Mouse (Mus musculus): ENCODE data around the gene Slc10a4. TPM values are rescaled to one million over a fixed set of nuclear protein-coding genes. Genes with fewer than 3 reads are reported as not detected.
"Not testable (repeated sequence)": the region's sequence is repeated elsewhere in the genome, so short reads cannot be mapped to it uniquely, and the experiment has no call there.

Slc10a4 gene
- polyA plus RNA-seq, 1 experiment: not detected

- H3K27ac ChIP-seq (replicated peaks; ENCODE audit: low read depth, low read length); H3K4me3 ChIP-seq (ENCODE audit: insufficient read depth, low read depth, low read length): not testable (repeated sequence)
These were observed 8.1 kb upstream of the Slc10a4 start for GRCm38 (mm10) chr5:72998546-72998945.

GRCm38 (mm10) chr5:73004046-73004445 is 2.6 kb upstream of the Slc10a4 start:
- Histone ChIP-seq H3K27ac (replicated peaks; ENCODE audit: low read depth, low read length) (no peak overlapping the region), H3K4me3 (ENCODE audit: insufficient read depth, low read depth, low read length) (no peak overlapping the region), H3K4me1 (ENCODE audit: control insufficient read depth, insufficient read depth, insufficient read length, low read length) (peaks cover 4% of the 10 kb centered on the region)

More at GRCm38 (mm10) chr5:72998546-72998945, 8.1 kb upstream of the Slc10a4 start:
- not testable (repeated sequence) for H3K4me1 ChIP-seq (ENCODE audit: control insufficient read depth, insufficient read depth, insufficient read length, low read length)

- Histone ChIP-seq H3K4me3 (ENCODE audit: insufficient read depth, low read depth, low read length) (no peak overlapping the region), H3K27ac (replicated peaks; ENCODE audit: low read depth, low read length) (no peak overlapping the region), H3K4me1 (ENCODE audit: control insufficient read depth, insufficient read depth, insufficient read length, low read length) (peaks cover 4% of the 10 kb centered on the region)
These were observed 888 bp downstream of the Slc10a4 start for GRCm38 (mm10) chr5:73007582-73007959.

- not testable (repeated sequence) for H3K4me1 ChIP-seq (ENCODE audit: control insufficient read depth, insufficient read depth, insufficient read length, low read length); H3K4me3 ChIP-seq (ENCODE audit: insufficient read depth, low read depth, low read length); H3K27ac ChIP-seq (replicated peaks; ENCODE audit: low read depth, low read length)
These were observed 1.5 kb downstream of the Slc10a4 start for GRCm38 (mm10) chr5:73008230-73008629.

GRCm38 (mm10) chr5:73011806-73012205 is 5.1 kb downstream of the Slc10a4 start:
- H3K4me1 ChIP-seq (ENCODE audit: control insufficient read depth, insufficient read depth, insufficient read length, low read length); H3K27ac ChIP-seq (replicated peaks; ENCODE audit: low read depth, low read length); H3K4me3 ChIP-seq (ENCODE audit: insufficient read depth, low read depth, low read length): not testable (repeated sequence)

- Histone ChIP-seq H3K4me3 (ENCODE audit: insufficient read depth, low read depth, low read length) (peak overlapping the region; percentile 55), H3K27ac (replicated peaks; ENCODE audit: low read depth, low read length) (peak overlapping the region; percentile 52)
- not testable (repeated sequence) for H3K4me1 ChIP-seq (ENCODE audit: control insufficient read depth, insufficient read depth, insufficient read length, low read length)
These were observed 6.4 kb downstream of the Slc10a4 start for GRCm38 (mm10) chr5:73012884-73013610.

GRCm38 (mm10) chr5:73013611-73014287 is 7.1 kb downstream of the Slc10a4 start:
- H3K4me3 ChIP-seq (ENCODE audit: insufficient read depth, low read depth, low read length): peak overlapping the region; percentile 55
- not testable (repeated sequence) for H3K4me1 ChIP-seq (ENCODE audit: control insufficient read depth, insufficient read depth, insufficient read length, low read length); H3K27ac ChIP-seq (replicated peaks; ENCODE audit: low read depth, low read length)

- no peak overlapping the region for H3K27ac ChIP-seq (replicated peaks; ENCODE audit: low read depth, low read length)
These were observed 8.1 kb downstream of the Slc10a4 start for GRCm38 (mm10) chr5:73014745-73015144.

GRCm38 (mm10) chr5:73023801-73024200 is 17.1 kb downstream of the Slc10a4 start:
- no peak overlapping the region for H3K4me3 ChIP-seq (ENCODE audit: insufficient read depth, low read depth, low read length)
- no peak overlapping the region for H3K27ac ChIP-seq (replicated peaks; ENCODE audit: low read depth, low read length)
- no peaks in the 10 kb centered on the region for H3K4me1 ChIP-seq (ENCODE audit: control insufficient read depth, insufficient read depth, insufficient read length, low read length)

More at GRCm38 (mm10) chr5:73014745-73015144, 8.1 kb downstream of the Slc10a4 start:
- Histone ChIP-seq H3K4me3 (ENCODE audit: insufficient read depth, low read depth, low read length) (no peak overlapping the region), H3K4me1 (ENCODE audit: control insufficient read depth, insufficient read depth, insufficient read length, low read length) (0 out of 2 replicates have a peak, but pooled peaks cover 3% of the 10 kb centered on the region)

GRCm38 (mm10) chr5:73028646-73029045 is 22.0 kb downstream of the Slc10a4 start:
- Histone ChIP-seq H3K4me3 (ENCODE audit: insufficient read depth, low read depth, low read length) (no peak overlapping the region), H3K27ac (replicated peaks; ENCODE audit: low read depth, low read length) (no peak overlapping the region), H3K4me1 (ENCODE audit: control insufficient read depth, insufficient read depth, insufficient read length, low read length) (no peaks in the 10 kb centered on the region)

- Histone ChIP-seq H3K27ac (replicated peaks; ENCODE audit: low read depth, low read length) (no peak overlapping the region), H3K4me3 (ENCODE audit: insufficient read depth, low read depth, low read length) (no peak overlapping the region), H3K4me1 (ENCODE audit: control insufficient read depth, insufficient read depth, insufficient read length, low read length) (no peaks in the 10 kb centered on the region)
These were observed 25.8 kb downstream of the Slc10a4 start for GRCm38 (mm10) chr5:73032481-73032880.

GRCm38 (mm10) chr5:73044055-73044454 is 37.4 kb downstream of the Slc10a4 start:
- H3K27ac ChIP-seq (replicated peaks; ENCODE audit: low read depth, low read length): no peak overlapping the region
- no peaks in the 10 kb centered on the region for H3K4me1 ChIP-seq (ENCODE audit: control insufficient read depth, insufficient read depth, insufficient read length, low read length)
- H3K4me3 ChIP-seq (ENCODE audit: insufficient read depth, low read depth, low read length): no peak overlapping the region

- no peak overlapping the region for H3K27ac ChIP-seq (replicated peaks; ENCODE audit: low read depth, low read length)
- no peak overlapping the region for H3K4me3 ChIP-seq (ENCODE audit: insufficient read depth, low read depth, low read length)
- H3K4me1 ChIP-seq (ENCODE audit: control insufficient read depth, insufficient read depth, insufficient read length, low read length): no peaks in the 10 kb centered on the region
These were observed 41.1 kb downstream of the Slc10a4 start for GRCm38 (mm10) chr5:73047651-73048245.

- no peak overlapping the region for H3K27ac ChIP-seq (replicated peaks; ENCODE audit: low read depth, low read length)
- no peak overlapping the region for H3K4me3 ChIP-seq (ENCODE audit: insufficient read depth, low read depth, low read length)
- no peaks in the 10 kb centered on the region for H3K4me1 ChIP-seq (ENCODE audit: control insufficient read depth, insufficient read depth, insufficient read length, low read length)
These were observed 47.2 kb downstream of the Slc10a4 start for GRCm38 (mm10) chr5:73053933-73054332.

- Histone ChIP-seq H3K4me3 (ENCODE audit: insufficient read depth, low read depth, low read length) (no peak overlapping the region), H3K4me1 (ENCODE audit: control insufficient read depth, insufficient read depth, insufficient read length, low read length) (no peaks in the 10 kb centered on the region), H3K27ac (replicated peaks; ENCODE audit: low read depth, low read length) (no peak overlapping the region)
These were observed 49.8 kb downstream of the Slc10a4 start for GRCm38 (mm10) chr5:73056457-73056856.

All from brown adipose tissue, adult 24 weeks (tissue).